Mouse (Mus musculus) ES-E14 (cell line): ENCODE measurements around the gene Anxa4.

ENCODE experiments used
- HCFC1 ChIP-seq: IDR thresholded peaks from 2 replicates; pipeline ENCODE4 v1.6.1; 2012; ENCODE audit warnings: low read length, inconsistent platforms, borderline replicate concordance; ENCODE audit not compliant: insufficient read depth
- MAFK ChIP-seq: IDR thresholded peaks from 2 replicates; pipeline ENCODE4 v1.6.1; 2014; ENCODE audit warnings: mild to moderate bottlenecking, low read depth, low read length, inconsistent platforms; ENCODE audit not compliant: insufficient read depth
- ZNF384 ChIP-seq: IDR thresholded peaks from 2 replicates; pipeline ENCODE4 v1.6.1; 2012; ENCODE audit warnings: low read depth, low read length, inconsistent platforms

- TF ChIP-seq ZNF384: no peak
- no peak for TF ChIP-seq MAFK
- TF ChIP-seq HCFC1: no peak
Observed at GRCm38 (mm10) chr6:86754105-86754863, 39.1 kb downstream of the Anxa4 start.
